Mouse (Mus musculus) testis, adult 10 weeks (tissue): ENCODE measurements around the gene Mllt11. TPM values are rescaled to one million over a fixed set of nuclear protein-coding genes. Genes with fewer than 3 reads are reported as not detected.

Experiments
- polyA plus RNA-seq: library from polyadenylated mRNA; stranded (reverse); fragments of 350-450 nt; fragmentation: Illumina TruSeq; extraction: RNeasy Lipid Tissue Mini Kit (QIAGEN cat#74804); gene quantifications from one replicate; pipeline ENCODE4 v1.2.3, GENCODE M21; 2014; ENCODE audit warnings: low read depth, low replicate concordance

Mllt11 gene
- 185 TPM for polyA plus RNA-seq

GRCm38 (mm10) chr3:95231298-95232221, at the start of gene Mllt11:
Gene Mllt11 (minus strand): TSS chr3:95232171.

GRCm38 (mm10) chr3:95281216-95282126, 49.5 kb upstream of the Mllt11 start, which contains the start of the genes Mindy1 and Prune1:
Gene Mindy1 (plus strand): TSS chr3:95281345.
Gene Prune1 (minus strand): TSS chr3:95282076.

GRCm38 (mm10) chr3:95250783-95251424, 18.9 kb upstream of the Mllt11 start, which contains the start of gene Bnipl:
Gene Bnipl (minus strand): TSS chr3:95251193.

GRCm38 (mm10) chr3:95241498-95241897, 9.5 kb upstream of the Mllt11 start, which contains the start of gene Gm128:
Gene Gm128 (minus strand): TSS chr3:95241598.

GRCm38 (mm10) chr3:95228148-95228893, 3.6 kb downstream of the Mllt11 start, which contains the start of gene Cdc42se1:
Gene Cdc42se1 (plus strand): TSS chr3:95228732.

GRCm38 (mm10) chr3:95217255-95218134, 14.5 kb downstream of the Mllt11 start, which contains the start of gene Gabpb2:
Gene Gabpb2 (minus strand): TSS chr3:95217916.

Other genes starting within 250 kb of the Mllt11 start
- 11.3 TPM for gene Zfp687, start 216.7 kb downstream of the Mllt11 start, polyA plus RNA-seq
- gene Psmd4, start 189.6 kb downstream of the Mllt11 start, polyA plus RNA-seq: 14.9 TPM
- 13.8 TPM for gene Pip5k1a, start 125.2 kb downstream of the Mllt11 start, polyA plus RNA-seq
- 6.2 TPM for gene Vps72, start 121.1 kb downstream of the Mllt11 start, polyA plus RNA-seq
- 4.3 TPM for gene Tmod4, start 107.7 kb downstream of the Mllt11 start, polyA plus RNA-seq
- gene Scnm1, start 98.2 kb downstream of the Mllt11 start, polyA plus RNA-seq: 18.9 TPM
- gene Lysmd1, start 98.1 kb downstream of the Mllt11 start, polyA plus RNA-seq: 2.3 TPM
- not detected for gene Tnfaip8l2, start 89.8 kb downstream of the Mllt11 start, polyA plus RNA-seq
- 1.3 TPM for gene Sema6c, start 71.7 kb downstream of the Mllt11 start, polyA plus RNA-seq
- 11.1 TPM for gene Gabpb2, start 14.3 kb downstream of the Mllt11 start, polyA plus RNA-seq
- gene Cdc42se1, start 3.4 kb downstream of the Mllt11 start, polyA plus RNA-seq: 17.4 TPM
- gene Gm128, start 9.4 kb upstream of the Mllt11 start, polyA plus RNA-seq: 57.5 TPM
- 0.28 TPM for gene Bnipl, start 19.0 kb upstream of the Mllt11 start, polyA plus RNA-seq
- 45.4 TPM for gene Mindy1, start 49.2 kb upstream of the Mllt11 start, polyA plus RNA-seq
- 8.2 TPM for gene Prune1, start 49.9 kb upstream of the Mllt11 start, polyA plus RNA-seq
- gene Anxa9, start 75.0 kb upstream of the Mllt11 start, polyA plus RNA-seq: 3.2 TPM
- 30.2 TPM for gene Cers2, start 82.6 kb upstream of the Mllt11 start, polyA plus RNA-seq
- gene Setdb1, start 125.0 kb upstream of the Mllt11 start, polyA plus RNA-seq: 35.8 TPM
- gene 4930558C23Rik, start 170.7 kb upstream of the Mllt11 start, polyA plus RNA-seq: 414 TPM
- gene Arnt, start 202.2 kb upstream of the Mllt11 start, polyA plus RNA-seq: 18.7 TPM